Mouse (Mus musculus): ENCODE data around the gene Mtf1. TPM values are rescaled to one million over a fixed set of nuclear protein-coding genes. Genes with fewer than 3 reads are reported as not detected.

The Mtf1 gene
- total and polyA plus RNA-seq, 3 experiments: 17.8 to 37.8 (median 28.9) TPM

DNA sequence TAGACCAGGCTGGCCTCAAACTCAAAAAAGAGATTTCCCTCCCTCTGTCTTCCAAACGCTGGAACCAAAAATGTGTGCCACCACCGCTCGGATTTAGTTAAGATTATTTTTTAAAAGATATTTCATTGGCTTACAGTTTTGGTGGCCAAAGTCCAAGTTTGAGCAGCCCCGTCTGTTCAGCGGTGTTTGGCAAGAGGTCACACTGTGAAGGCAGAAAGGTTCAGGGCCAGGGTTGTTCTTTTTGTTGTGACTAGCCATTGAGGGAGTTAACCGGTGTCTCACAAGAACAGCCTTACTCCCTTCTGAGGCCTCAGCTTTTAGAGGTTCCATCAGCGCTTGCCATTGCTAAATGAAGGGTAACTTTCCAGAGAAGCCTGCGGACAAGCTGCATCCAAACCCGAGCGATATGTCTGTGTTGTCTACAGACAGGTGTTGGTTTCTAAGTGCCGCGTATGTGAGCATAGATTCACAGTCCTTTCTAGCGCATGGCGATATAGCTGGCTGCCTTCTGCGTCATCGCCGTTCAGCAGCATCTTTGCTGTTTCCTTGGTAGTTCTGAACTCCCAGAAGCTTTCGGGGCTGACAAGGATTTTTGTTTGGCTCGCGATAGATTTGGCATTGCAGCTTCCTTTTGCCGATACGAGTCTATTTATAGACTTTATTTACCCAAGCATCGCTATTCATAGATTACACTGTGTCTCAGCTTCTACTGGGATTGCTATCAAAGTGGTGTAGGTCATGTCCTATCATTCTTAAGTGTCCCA lies 35.9 kb upstream of the Mtf1 start:
- Histone ChIP-seq H3K36me3 (ENCODE audit: control insufficient read depth in 1 of 2, insufficient read depth in 2 of 2, low read length in 2 of 2) (peaks cover 2 to 47% of the 10 kb centered on the region in 2 experiments; a peak in 3 of 4 replicates), H3K27ac (ENCODE audit: control insufficient read depth, low read depth, low read length) (peak overlapping the region; percentile 49), H3K79me2 (ENCODE audit: control insufficient read depth, insufficient read depth, low read length, poor library complexity) (peaks cover 58% of the 10 kb centered on the region), H3K4me1 (ENCODE audit: control insufficient read depth in 1 of 2, insufficient read depth in 2 of 2, low read length in 2 of 2) (peaks cover 16 to 54% of the 10 kb centered on the region in 2 experiments), H3K4me3 (ENCODE audit: control insufficient read depth in 1 of 2, insufficient read depth in 1 of 2, low read depth in 2 of 2, low read length in 2 of 2) (no peak overlapping the region), H3K9me3 (replicated peaks; ENCODE audit: insufficient read depth, low read length) (no peaks in the 10 kb centered on the region), H3K27me3 (ENCODE audit: control insufficient read depth in 1 of 2, insufficient read depth in 2 of 2, low read length in 2 of 2) (no peaks in the 10 kb centered on the region), H3K9ac (ENCODE audit: control insufficient read depth, low read depth, low read length, poor library complexity, severe bottlenecking) (no peak overlapping the region)
- no peak for TF ChIP-seq RCOR1 (IDR thresholded peaks at IDR 0.05; ENCODE audit: low read depth, low read length)
- TF ChIP-seq EP300 (IDR thresholded peaks at IDR 0.05; ENCODE audit: low read depth in 1 of 2, low read length in 2 of 2): 0 out of 4 replicates have a peak, but pooled peaks of 1 of the 2 experiments have one; percentile 3
- no peak for TF ChIP-seq ELF1 (IDR thresholded peaks at IDR 0.05; ENCODE audit: low read depth, low read length)
- TF ChIP-seq ZC3H11A (IDR thresholded peaks at IDR 0.05; ENCODE audit: low read depth, low read length): no peak
- TF ChIP-seq MEF2A (IDR thresholded peaks at IDR 0.05; ENCODE audit: extremely low read depth, insufficient replicate concordance, low read depth, low read length, poor library complexity, severe bottlenecking): peak; percentile 79; the same call in 1 of the 2 replicates
- DNase-seq (ENCODE audit: low read depth, low spot score): no peak

DNA sequence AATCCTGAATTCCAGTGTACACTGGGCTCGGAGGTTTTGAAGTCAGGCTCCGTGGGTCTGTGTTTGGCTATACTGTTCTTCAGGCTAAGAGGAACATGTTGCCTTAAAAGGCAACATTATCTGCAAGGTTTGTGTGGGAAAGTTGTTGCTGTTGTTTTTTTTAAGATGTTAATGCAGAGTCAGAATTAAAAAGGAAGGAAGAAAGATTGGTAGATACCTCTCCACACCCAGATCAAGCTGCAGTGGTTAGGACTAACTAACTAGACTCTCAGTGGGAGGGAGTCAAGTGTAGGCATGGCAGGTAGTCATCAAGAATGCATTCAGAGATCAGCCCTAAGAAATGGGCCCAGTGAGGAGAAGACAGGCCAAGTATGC lies 35.4 kb upstream of the Mtf1 start:
- H3K9me3 ChIP-seq (replicated peaks; ENCODE audit: insufficient read depth, low read length): no peaks in the 10 kb centered on the region
- H3K27me3 ChIP-seq (ENCODE audit: control insufficient read depth in 1 of 2, insufficient read depth in 2 of 2, low read length in 2 of 2): no peaks in the 10 kb centered on the region
- no peak overlapping the region for H3K9ac ChIP-seq (ENCODE audit: control insufficient read depth, low read depth, low read length, poor library complexity, severe bottlenecking)
- H3K79me2 ChIP-seq (ENCODE audit: control insufficient read depth, insufficient read depth, low read length, poor library complexity): peaks cover 55% of the 10 kb centered on the region
- DNase-seq (ENCODE audit: low read depth, low spot score): peak; percentile 70
- H3K4me3 ChIP-seq (ENCODE audit: control insufficient read depth in 1 of 2, insufficient read depth in 1 of 2, low read depth in 2 of 2, low read length in 2 of 2): no peak overlapping the region
- peak overlapping the region; percentile 49 for H3K27ac ChIP-seq (ENCODE audit: control insufficient read depth, low read depth, low read length)
- H3K36me3 ChIP-seq (ENCODE audit: control insufficient read depth in 1 of 2, insufficient read depth in 2 of 2, low read length in 2 of 2): peaks cover 2 to 50% of the 10 kb centered on the region in 2 experiments; a peak in 3 of 4 replicates
- H3K4me1 ChIP-seq (ENCODE audit: control insufficient read depth in 1 of 2, insufficient read depth in 2 of 2, low read length in 2 of 2): peaks cover 18 to 57% of the 10 kb centered on the region in 2 experiments
- TF ChIP-seq MEF2A (IDR thresholded peaks at IDR 0.05; ENCODE audit: extremely low read depth, insufficient replicate concordance, low read depth, low read length, poor library complexity, severe bottlenecking): no peak
- peak; percentile 64 for TF ChIP-seq GATA1 (IDR thresholded peaks at IDR 0.05; ENCODE audit: low read depth, low read length)
- no peak for TF ChIP-seq USF1 (IDR thresholded peaks at IDR 0.05; ENCODE audit: low read depth, low read length)
- peak; percentile 90 for TF ChIP-seq ZNF384 (IDR thresholded peaks at IDR 0.05; ENCODE audit: low read depth, low read length)
- TF ChIP-seq MXI1 (IDR thresholded peaks at IDR 0.05; ENCODE audit: low read depth, low read length): 0 out of 2 replicates have a peak, but pooled peaks have one; percentile 16
- TF ChIP-seq ETS1 (IDR thresholded peaks at IDR 0.05; ENCODE audit: low read depth, low read length): peak; percentile 79
- no peak for TF ChIP-seq NRF1 (IDR thresholded peaks at IDR 0.05; ENCODE audit: insufficient read depth, low read depth, low read length, poor library complexity, severe bottlenecking)
- TF ChIP-seq SIN3A (IDR thresholded peaks at IDR 0.05; ENCODE audit: low read length): peak; percentile 65
- TF ChIP-seq RCOR1 (IDR thresholded peaks at IDR 0.05; ENCODE audit: low read depth, low read length): peak; percentile 37
- peak in 1 of 2 experiments; percentile 72; a peak in 3 of 4 replicates for TF ChIP-seq EP300 (IDR thresholded peaks at IDR 0.05; ENCODE audit: low read depth in 1 of 2, low read length in 2 of 2)
- TF ChIP-seq TCF12 (IDR thresholded peaks at IDR 0.05; ENCODE audit: low read depth, low read length): peak; percentile 13; the same call in 1 of the 2 replicates

All from MEL (cell line).